Mouse (Mus musculus) bone marrow macrophage, adult 2 months (primary cell): Measurements from ENCODE around the gene Hmgb3. TPM values are rescaled to one million over a fixed set of nuclear protein-coding genes. Genes with fewer than 3 reads are reported as not detected.

Experiments
- H3K27ac ChIP-seq: 2 replicates; pipeline ENCODE4 v1.5.1; 2012; ENCODE audit warnings: low read depth, low read length; ENCODE audit not compliant: insufficient read depth
- H3K4me1 ChIP-seq: 2 replicates; pipeline ENCODE4 v1.6.1; 2012; ENCODE audit warnings: low read length; ENCODE audit not compliant: control insufficient read depth, insufficient read depth
- H3K4me3 ChIP-seq: 2 replicates; pipeline ENCODE4 v1.5.1; 2012; ENCODE audit warnings: mild to moderate bottlenecking, low read length, moderate library complexity; ENCODE audit not compliant: insufficient read depth
- CTCF ChIP-seq: IDR thresholded peaks from 2 replicates; pipeline ENCODE4 v1.5.1; 2012; ENCODE audit warnings: low read depth, mild to moderate bottlenecking, low read length, moderate library complexity
- POLR2A ChIP-seq: IDR thresholded peaks from 2 replicates; pipeline ENCODE4 v1.6.1; 2012; ENCODE audit warnings: mild to moderate bottlenecking, low read depth, low read length, borderline replicate concordance
- polyA plus RNA-seq: library from polyadenylated mRNA; stranded (reverse); fragments of >200 nt; gene quantifications from 2 replicates; pipeline ENCODE4 v1.2.4, GENCODE M21; 2012; ENCODE audit not compliant: missing spikeins, insufficient read depth, insufficient read length

Gene Hmgb3
- polyA plus RNA-seq, 1 experiment = 19.5 TPM

GRCm38 (mm10) chrX:71537791-71538190 is 17.9 kb upstream of the Hmgb3 start:
- no peak overlapping the region for H3K27ac ChIP-seq
- TF ChIP-seq CTCF (no peak), POLR2A (no peak)
- H3K4me3 ChIP-seq = no peak overlapping the region
- 0 out of 2 replicates have a peak, but pooled peaks cover 2% of the 10 kb centered on the region for H3K4me1 ChIP-seq

DNA sequence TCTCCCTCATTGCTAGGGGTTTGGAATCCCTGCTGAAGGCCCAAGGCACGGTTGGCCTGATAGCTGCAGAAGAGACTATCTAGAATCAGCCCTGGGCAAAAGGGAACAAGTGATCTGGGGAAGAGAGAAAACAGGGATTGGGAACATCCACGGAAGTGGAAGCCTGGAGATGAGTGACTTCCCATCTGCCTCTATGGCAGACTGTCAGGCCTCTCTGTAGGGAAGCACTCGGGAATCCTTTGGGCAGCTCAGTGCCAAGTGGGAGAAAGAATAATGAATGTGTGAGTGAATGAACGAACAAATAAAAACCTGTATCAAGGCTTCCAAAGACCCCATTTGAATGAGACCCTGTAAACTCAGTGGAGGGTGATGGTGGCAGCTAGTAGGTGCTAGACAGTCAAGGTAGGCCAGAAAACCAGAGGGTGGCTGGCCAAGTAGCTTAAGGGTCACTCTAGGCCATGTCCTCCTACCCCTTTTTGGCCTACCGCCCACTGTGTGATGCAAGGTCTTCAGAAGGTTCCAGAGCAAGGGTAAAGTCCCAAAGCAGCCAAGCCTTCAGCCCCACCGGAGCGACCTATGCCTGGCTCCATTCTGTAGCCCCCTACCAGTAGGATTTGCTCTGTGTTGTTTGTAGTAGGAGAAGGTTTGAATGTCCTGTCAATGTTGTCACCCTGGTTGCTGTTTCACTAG is 14.8 kb upstream of the Hmgb3 start:
- no peak overlapping the region for H3K4me3 ChIP-seq
- no peak overlapping the region for H3K27ac ChIP-seq

DNA sequence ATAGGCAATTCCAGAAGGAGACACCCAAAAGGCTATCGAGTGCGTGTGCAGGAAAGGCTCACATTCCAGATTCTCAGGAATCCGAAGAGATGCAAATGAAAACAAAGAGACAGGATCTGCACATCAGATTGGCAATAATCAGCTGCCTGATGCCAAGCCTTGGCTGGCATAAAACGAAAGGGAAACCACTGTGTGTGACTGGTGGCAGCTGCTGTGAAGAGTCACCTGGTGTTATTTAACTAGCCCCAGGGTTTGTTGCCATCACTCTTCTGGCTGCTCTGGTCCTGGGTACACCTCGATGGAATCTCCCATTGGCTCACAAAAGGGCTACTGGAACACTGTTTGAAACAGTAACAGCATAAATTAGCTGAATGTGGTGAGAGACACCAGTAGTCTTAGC is 11.0 kb upstream of the Hmgb3 start:
- no peak overlapping the region for H3K27ac ChIP-seq
- TF ChIP-seq CTCF (no peak), POLR2A (no peak)
- H3K4me3 ChIP-seq = no peak overlapping the region
- 0 out of 2 replicates have a peak, but pooled peaks cover 2% of the 10 kb centered on the region for H3K4me1 ChIP-seq

More for the DNA sequence above, 14.8 kb upstream of the Hmgb3 start:
- H3K4me1 ChIP-seq = 0 out of 2 replicates have a peak, but pooled peaks cover 2% of the 10 kb centered on the region
- TF ChIP-seq CTCF (no peak), POLR2A (no peak)

DNA sequence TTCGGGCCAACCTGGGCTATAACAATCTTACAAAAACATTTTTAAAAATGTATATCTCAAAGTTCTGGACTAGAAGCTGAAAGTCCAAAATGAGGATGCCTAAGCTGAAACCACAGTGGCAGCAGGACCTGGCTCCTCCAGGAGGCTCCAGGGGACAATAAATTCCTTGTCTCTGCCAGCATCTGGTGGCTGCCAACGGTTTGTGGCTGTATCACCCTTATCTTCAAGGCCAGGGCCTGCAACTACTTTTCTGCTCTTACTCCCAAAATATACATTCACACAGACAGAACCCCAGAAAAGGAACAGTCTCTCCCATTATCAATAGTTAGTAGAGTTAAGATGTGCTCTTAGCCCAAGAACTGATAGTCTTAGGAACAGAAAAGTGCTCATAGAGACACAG is 10.6 kb upstream of the Hmgb3 start:
- TF ChIP-seq CTCF (no peak), POLR2A (no peak)
- no peak overlapping the region for H3K27ac ChIP-seq
- 0 out of 2 replicates have a peak, but pooled peaks cover 2% of the 10 kb centered on the region for H3K4me1 ChIP-seq

DNA sequence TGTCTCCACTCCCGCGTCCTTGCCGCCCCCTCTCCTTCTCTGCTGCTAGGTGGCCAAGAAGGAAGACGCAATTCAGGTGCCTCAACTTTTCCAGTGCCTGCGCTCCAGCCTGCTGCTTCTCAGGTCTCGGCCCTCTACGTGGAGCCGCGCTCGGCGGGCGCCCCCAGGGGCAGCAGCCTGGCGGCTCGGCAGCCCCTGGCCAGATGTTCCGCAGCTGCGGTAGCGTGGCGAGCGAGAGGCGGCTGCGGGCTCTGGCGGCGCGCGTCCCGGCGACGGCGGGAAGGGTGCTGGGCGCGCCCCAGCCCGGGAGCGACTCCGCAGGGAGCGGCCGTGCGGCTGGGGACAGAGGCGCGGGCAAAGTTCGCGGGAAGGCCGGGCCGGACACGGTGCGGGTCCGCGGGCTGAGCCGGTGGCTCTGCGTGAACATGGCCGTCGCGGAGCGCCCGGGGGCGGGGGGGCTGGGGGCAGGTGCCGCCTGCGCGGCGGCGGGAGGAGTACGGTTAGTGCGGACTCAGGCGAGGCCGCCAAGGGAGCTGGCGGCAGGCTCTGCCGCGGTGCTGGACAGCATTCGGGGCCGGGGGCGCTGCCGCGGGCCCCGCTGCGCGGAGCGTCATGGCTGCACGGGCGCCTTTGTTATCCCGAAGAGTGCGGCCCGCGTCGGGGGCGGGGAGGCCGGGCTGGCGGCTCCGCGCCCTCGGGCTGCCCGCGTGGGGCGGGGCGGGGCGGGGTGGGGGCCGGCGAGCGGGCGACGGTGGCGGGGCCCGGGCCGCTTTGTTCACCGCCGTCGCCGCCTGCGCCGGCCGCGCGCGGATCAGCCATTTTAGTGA is 610 bp downstream of the Hmgb3 start:
- TF ChIP-seq CTCF = no peak
- no peak for TF ChIP-seq POLR2A
- H3K4me1 ChIP-seq = no peaks in the 10 kb centered on the region
- peak overlapping the region; percentile 78 for H3K4me3 ChIP-seq
- no peak overlapping the region for H3K27ac ChIP-seq

More for the DNA sequence above, 10.6 kb upstream of the Hmgb3 start:
- H3K4me3 ChIP-seq = no peak overlapping the region

DNA sequence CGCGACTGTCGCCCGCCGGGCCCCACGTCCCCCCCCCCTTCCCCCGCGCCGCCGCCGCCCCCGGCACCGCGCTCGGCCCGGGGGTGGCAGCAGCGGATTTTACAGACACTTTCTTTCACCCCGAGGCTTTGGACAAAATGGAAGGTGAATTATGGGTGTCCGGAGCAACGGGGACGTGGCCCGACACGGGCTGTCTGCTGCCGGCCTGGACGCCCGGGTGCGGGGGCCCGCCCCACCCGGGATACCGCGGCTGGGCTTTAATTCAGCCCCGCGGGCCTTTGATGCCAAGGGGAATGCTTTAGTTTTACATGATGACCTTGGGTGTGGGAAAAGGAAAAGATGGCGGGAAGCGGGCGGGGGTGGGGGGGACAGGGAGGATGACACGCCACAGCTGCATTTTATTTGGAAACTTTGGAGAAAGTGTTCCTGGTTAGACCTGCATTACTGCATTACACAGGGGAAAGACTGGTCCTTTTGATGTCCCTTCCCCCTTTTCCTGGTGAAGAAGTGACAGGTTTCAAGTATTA is 1.3 kb downstream of the Hmgb3 start:
- no peak overlapping the region for H3K27ac ChIP-seq
- TF ChIP-seq POLR2A = no peak
- TF ChIP-seq CTCF = no peak
- no peaks in the 10 kb centered on the region for H3K4me1 ChIP-seq
- peak overlapping the region; percentile 58 for H3K4me3 ChIP-seq

GRCm38 (mm10) chrX:71559336-71559735 is 3.6 kb downstream of the Hmgb3 start:
- TF ChIP-seq POLR2A = no peak
- no peak for TF ChIP-seq CTCF
- no peak overlapping the region for H3K4me3 ChIP-seq

GRCm38 (mm10) chrX:71560796-71561195 is 5.1 kb downstream of the Hmgb3 start:
- no peak overlapping the region for H3K27ac ChIP-seq
- TF ChIP-seq POLR2A (no peak), CTCF (no peak)
- no peak overlapping the region for H3K4me3 ChIP-seq
- H3K4me1 ChIP-seq = no peaks in the 10 kb centered on the region

More at GRCm38 (mm10) chrX:71559336-71559735, 3.6 kb downstream of the Hmgb3 start:
- H3K4me1 ChIP-seq = no peaks in the 10 kb centered on the region
- no peak overlapping the region for H3K27ac ChIP-seq

- TF ChIP-seq CTCF = no peak
- TF ChIP-seq POLR2A = no peak
- Histone ChIP-seq H3K4me3 (no peak overlapping the region), H3K4me1 (no peaks in the 10 kb centered on the region), H3K27ac (no peak overlapping the region)
Observed at GRCm38 (mm10) chrX:71573132-71573900, 17.6 kb downstream of the Hmgb3 start.
